Mouse (Mus musculus) MEL (cell line): ENCODE results near the gene Ssh3. TPM values are rescaled to one million over a fixed set of nuclear protein-coding genes. Genes with fewer than 3 reads are reported as not detected.
A peak's percentile ranks its signal among the peaks of the same experiment; 100 is the strongest.

Source experiments
- DNase-seq: peaks from one replicate; pipeline ENCODE4 v3.0.0; 2011; ENCODE audit warnings: low read depth, low spot score
- H3K27ac ChIP-seq: 2 replicates; pipeline ENCODE4 v1.5.1; 2012; ENCODE audit warnings: low read depth, mild to moderate bottlenecking, control low read depth, low read length, moderate library complexity; ENCODE audit not compliant: control insufficient read depth
- H3K27me3 ChIP-seq, 2 experiments: fragments of 150-350 bp in 1 of 2; sonication (generic) in 1 of 2; 2 replicates each; pipeline ENCODE4 v1.6.1; 2012; ENCODE audit warnings: low read length in 2 of 2, mild to moderate bottlenecking in 2 of 2, improper control_type of control experiment in 1 of 2, moderate library complexity in 1 of 2; ENCODE audit not compliant: insufficient read depth in 2 of 2, control insufficient read depth in 1 of 2
- H3K36me3 ChIP-seq, 2 experiments: 2 replicates each; pipeline ENCODE4 v1.6.1; 2012 to 2014; ENCODE audit warnings: low read length in 2 of 2, improper control_type of control experiment in 1 of 2, inconsistent platforms in 1 of 2, mild to moderate bottlenecking in 1 of 2; ENCODE audit not compliant: insufficient read depth in 2 of 2, control insufficient read depth in 1 of 2
- H3K4me1 ChIP-seq, 2 experiments: fragments of 150-350 bp in 1 of 2; sonication (generic) in 1 of 2; 2 replicates each; pipeline ENCODE4 v1.6.1; 2012; ENCODE audit warnings: low read length in 2 of 2, improper control_type of control experiment in 1 of 2, mild to moderate bottlenecking in 1 of 2; ENCODE audit not compliant: insufficient read depth in 2 of 2, control insufficient read depth in 1 of 2
- H3K4me3 ChIP-seq, 2 experiments: fragments of 150-350 bp in 1 of 2; sonication (generic) in 1 of 2; 2 replicates each; pipeline ENCODE4 v1.5.1; 2012; ENCODE audit warnings: low read depth in 2 of 2, low read length in 2 of 2, mild to moderate bottlenecking in 2 of 2, moderate library complexity in 2 of 2, control low read depth in 1 of 2, improper control_type of control experiment in 1 of 2; ENCODE audit not compliant: control insufficient read depth in 1 of 2, insufficient read depth in 1 of 2
- H3K79me2 ChIP-seq: 2 replicates; pipeline ENCODE4 v1.6.1; 2012; ENCODE audit warnings: mild to moderate bottlenecking, low read length, moderate library complexity; ENCODE audit not compliant: control insufficient read depth, poor library complexity, insufficient read depth
- H3K9ac ChIP-seq: 2 replicates; pipeline ENCODE4 v1.6.1; 2012; ENCODE audit warnings: low read depth, mild to moderate bottlenecking, control low read depth, low read length, moderate library complexity; ENCODE audit not compliant: control insufficient read depth, poor library complexity, severe bottlenecking
- H3K9me3 ChIP-seq: fragments of 150-350 bp; sonication (generic); replicated peaks from 2 replicates; pipeline ENCODE4 v1.6.1; 2012; ENCODE audit warnings: mild to moderate bottlenecking, low read length, improper control_type of control experiment, moderate library complexity; ENCODE audit not compliant: insufficient read depth
- BHLHE40 ChIP-seq: IDR thresholded peaks from 2 replicates; pipeline ENCODE4 v1.6.1; 2012; ENCODE audit warnings: low read depth, mild to moderate bottlenecking, inconsistent platforms, low read length, improper control_type of control experiment, borderline replicate concordance
- CHD1 ChIP-seq: IDR thresholded peaks from 2 replicates; pipeline ENCODE4 v1.6.1; 2012; ENCODE audit warnings: low read depth, mild to moderate bottlenecking, inconsistent platforms, low read length, improper control_type of control experiment
- CHD2 ChIP-seq: IDR thresholded peaks from 2 replicates; pipeline ENCODE4 v1.6.1; 2011; ENCODE audit warnings: low read length, improper control_type of control experiment
- CTCF ChIP-seq, 3 experiments: IDR thresholded peaks in 2 of 3; conservative IDR thresholded peaks in 1 of 3; 2 replicates each; pipeline ENCODE4 v1.5.1; 2011 to 2012; ENCODE audit warnings: low read length in 3 of 3, low read depth in 2 of 3, mild to moderate bottlenecking in 2 of 3, improper control_type of control experiment in 1 of 3, inconsistent platforms in 1 of 3, mixed read lengths in 1 of 3, moderate library complexity in 1 of 3; ENCODE audit not compliant: control insufficient read depth in 1 of 3, insufficient read depth in 1 of 3, poor library complexity in 1 of 3, severe bottlenecking in 1 of 3
- ETS1 ChIP-seq: IDR thresholded peaks from 2 replicates; pipeline ENCODE4 v1.6.1; 2012; ENCODE audit warnings: low read depth, mild to moderate bottlenecking, inconsistent platforms, low read length, improper control_type of control experiment, moderate library complexity
- HCFC1 ChIP-seq: IDR thresholded peaks from 2 replicates; pipeline ENCODE4 v1.6.1; 2012; ENCODE audit warnings: low read depth, mild to moderate bottlenecking, inconsistent platforms, low read length, improper control_type of control experiment, moderate library complexity
- KAT2A ChIP-seq: conservative IDR thresholded peaks from 2 replicates; pipeline ENCODE4 v1.6.1; 2012; ENCODE audit warnings: low read depth, low read length, improper control_type of control experiment, inconsistent platforms
- MAFK ChIP-seq: IDR thresholded peaks from 2 replicates; pipeline ENCODE4 v1.6.1; 2011; ENCODE audit warnings: low read depth, mild to moderate bottlenecking, low read length, improper control_type of control experiment, borderline replicate concordance
- MAX ChIP-seq: IDR thresholded peaks from 2 replicates; pipeline ENCODE4 v1.6.1; 2011; ENCODE audit warnings: low read length, improper control_type of control experiment
- MXI1 ChIP-seq: IDR thresholded peaks from 2 replicates; pipeline ENCODE4 v1.6.1; 2011; ENCODE audit warnings: mild to moderate bottlenecking, low read depth, low read length, improper control_type of control experiment
- MYB ChIP-seq: IDR thresholded peaks from 2 replicates; pipeline ENCODE4 v1.6.1; 2011; ENCODE audit warnings: mild to moderate bottlenecking, low read depth, low read length, improper control_type of control experiment
- MYC ChIP-seq: IDR thresholded peaks from 2 replicates; pipeline ENCODE4 v1.6.1; 2011; ENCODE audit warnings: low read depth, mild to moderate bottlenecking, low read length, improper control_type of control experiment, moderate library complexity
- NELFE ChIP-seq: IDR thresholded peaks from 2 replicates; pipeline ENCODE4 v1.6.1; 2011; ENCODE audit warnings: low read depth, low read length, improper control_type of control experiment
- POLR2AphosphoS5 ChIP-seq: IDR thresholded peaks from 2 replicates; pipeline ENCODE4 v1.6.1; 2012; ENCODE audit warnings: low read depth, borderline replicate concordance, mild to moderate bottlenecking, inconsistent platforms, low read length, moderate library complexity, mixed read lengths
- RAD21 ChIP-seq: IDR thresholded peaks from 2 replicates; pipeline ENCODE4 v1.6.1; 2011; ENCODE audit warnings: mild to moderate bottlenecking, low read depth, low read length, improper control_type of control experiment
- SIN3A ChIP-seq: IDR thresholded peaks from 2 replicates; pipeline ENCODE4 v1.6.1; 2012; ENCODE audit warnings: low read length, improper control_type of control experiment, inconsistent platforms
- SMC3 ChIP-seq: IDR thresholded peaks from 2 replicates; pipeline ENCODE4 v1.6.1; 2011; ENCODE audit warnings: low read depth, low read length, improper control_type of control experiment
- UBTF ChIP-seq: IDR thresholded peaks from 2 replicates; pipeline ENCODE4 v1.6.1; 2012; ENCODE audit warnings: low read depth, mild to moderate bottlenecking, inconsistent platforms, low read length, improper control_type of control experiment, moderate library complexity, borderline replicate concordance; ENCODE audit not compliant: insufficient read depth
- ZC3H11A ChIP-seq: IDR thresholded peaks from 2 replicates; pipeline ENCODE4 v1.6.1; 2012; ENCODE audit warnings: low read depth, mild to moderate bottlenecking, inconsistent platforms, low read length, improper control_type of control experiment
- ZKSCAN1 ChIP-seq: IDR thresholded peaks from 2 replicates; pipeline ENCODE4 v1.6.1; 2012; ENCODE audit warnings: low read depth, mild to moderate bottlenecking, inconsistent platforms, low read length, improper control_type of control experiment, moderate library complexity
- ZNF384 ChIP-seq: IDR thresholded peaks from 2 replicates; pipeline ENCODE4 v1.6.1; 2012; ENCODE audit warnings: low read depth, mild to moderate bottlenecking, inconsistent platforms, low read length, improper control_type of control experiment
- polyA plus RNA-seq, 2 experiments: library from polyadenylated mRNA; stranded (reverse) in 1 of 2; unstranded in 1 of 2; fragments of >175 nt in 1 of 2; fragments of >200 nt in 1 of 2; gene quantifications; 2 replicates each; pipeline versions ENCODE4 v1.2.1 to v1.2.4; 2012; ENCODE audit warnings: low replicate concordance in 2 of 2, low read depth in 1 of 2; ENCODE audit not compliant: insufficient read length in 2 of 2, insufficient read depth in 1 of 2, missing spikeins in 1 of 2
- total RNA-seq: library from RNA; depleted of rRNA; stranded (reverse); fragments of 300-350 nt; gene quantifications from 2 replicates; pipeline ENCODE4 v1.2.3, GENCODE M21; 2012

The Ssh3 gene
- total and polyA plus RNA-seq, 3 experiments, result 9.2 to 14.1 TPM; not detected in 1

DNA sequence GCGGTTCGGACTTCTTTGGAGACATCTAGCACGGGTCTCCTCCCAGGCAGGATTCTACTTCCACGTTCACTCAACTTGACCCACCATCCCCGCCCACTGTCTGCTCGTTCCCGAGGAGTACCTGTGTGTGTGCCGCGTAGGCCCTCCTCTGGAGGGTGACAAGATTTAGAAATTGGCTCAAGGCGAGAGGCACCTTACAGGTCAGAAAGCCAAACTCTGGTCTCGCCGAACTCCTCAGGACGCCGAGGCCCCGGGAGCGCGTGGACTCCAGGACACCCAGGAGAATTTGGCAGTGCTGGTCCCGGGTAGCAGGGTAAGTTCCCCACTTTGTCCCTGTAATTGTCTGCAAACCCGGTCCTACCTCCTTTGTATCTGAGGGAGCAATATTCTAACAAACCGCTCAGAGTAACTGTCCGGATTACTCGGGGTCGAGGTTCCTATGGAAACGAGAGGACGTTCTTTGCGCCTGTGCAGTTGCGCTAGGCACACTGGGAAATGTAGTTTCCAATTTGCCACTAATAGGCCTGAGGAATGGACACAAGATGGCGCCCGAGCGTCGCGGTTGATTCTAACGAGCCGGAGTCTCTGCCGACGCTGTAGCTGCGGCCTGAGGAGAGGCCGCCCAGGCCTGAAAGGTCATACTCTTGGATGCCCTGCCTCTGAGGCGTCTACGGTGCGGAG lies 11.6 kb downstream of the Ssh3 start (continued):
- TF ChIP-seq UBTF, result no peak
- TF ChIP-seq MAFK, result no peak
- TF ChIP-seq ETS1, result no peak; the same call in 1 of the 2 replicates

GRCm38 (mm10) chr19:4255583-4256162 lies 13.3 kb downstream of the Ssh3 start:
- H3K36me3 ChIP-seq, result peaks cover 0 to 3% of the 10 kb centered on the region in 2 experiments; a peak in 1 of 4 replicates
- DNase-seq, result peak; percentile 67
- no peak overlapping the region for H3K9ac ChIP-seq
- H3K27ac ChIP-seq, result no peak overlapping the region
- H3K79me2 ChIP-seq, result peaks cover 3% of the 10 kb centered on the region; the same call in 1 of the 2 replicates
- H3K4me3 ChIP-seq, result no peak overlapping the region
- H3K4me1 ChIP-seq, result peaks cover 2 to 4% of the 10 kb centered on the region in 2 experiments; a peak in 3 of 4 replicates
- H3K9me3 ChIP-seq, result no peaks in the 10 kb centered on the region
- TF ChIP-seq ZNF384, result peak; percentile 51; the same call in 1 of the 2 replicates
- peak; percentile 27; the same call in 1 of the 2 replicates for TF ChIP-seq SIN3A
- TF ChIP-seq CHD2, result no peak
- no peak for TF ChIP-seq NELFE
- TF ChIP-seq ETS1, result no peak
- peak; percentile 54 to 61 (median 55) for TF ChIP-seq CTCF (IDR thresholded peaks at IDR 0.05 in 2 of 3, conservative IDR thresholded peaks at IDR 0.05 in 1 of 3; ENCODE audit: control insufficient read depth in 1 of 3, insufficient read depth in 1 of 3, low read depth in 2 of 3, low read length in 3 of 3, poor library complexity in 1 of 3, severe bottlenecking in 1 of 3)
- no peak for TF ChIP-seq CHD1
- peak; percentile 24; the same call in 1 of the 2 replicates for TF ChIP-seq MXI1
- peak; percentile 86 for TF ChIP-seq MYC
- TF ChIP-seq SMC3, result peak; percentile 56
- TF ChIP-seq MAX, result no peak
- no peak for TF ChIP-seq BHLHE40
- 0 out of 2 replicates have a peak, but pooled peaks have one; percentile 22 for TF ChIP-seq HCFC1
- TF ChIP-seq RAD21, result peak; percentile 40; the same call in 1 of the 2 replicates
- no peak for TF ChIP-seq KAT2A
- no peak for TF ChIP-seq ZKSCAN1
- no peak for TF ChIP-seq MYB
- peak; percentile 43; the same call in 1 of the 2 replicates for TF ChIP-seq ZC3H11A
- TF ChIP-seq POLR2AphosphoS5, result no peak
- TF ChIP-seq, all 39 proteins: peak for 9
- no peaks in the 10 kb centered on the region for H3K27me3 ChIP-seq
